Mouse (Mus musculus): ENCODE results near the gene Gpn3. TPM values are rescaled to one million over a fixed set of nuclear protein-coding genes. Genes with fewer than 3 reads are reported as not detected.

Gpn3 gene
- polyA plus RNA-seq, 1 experiment: 42.4 TPM

DNA sequence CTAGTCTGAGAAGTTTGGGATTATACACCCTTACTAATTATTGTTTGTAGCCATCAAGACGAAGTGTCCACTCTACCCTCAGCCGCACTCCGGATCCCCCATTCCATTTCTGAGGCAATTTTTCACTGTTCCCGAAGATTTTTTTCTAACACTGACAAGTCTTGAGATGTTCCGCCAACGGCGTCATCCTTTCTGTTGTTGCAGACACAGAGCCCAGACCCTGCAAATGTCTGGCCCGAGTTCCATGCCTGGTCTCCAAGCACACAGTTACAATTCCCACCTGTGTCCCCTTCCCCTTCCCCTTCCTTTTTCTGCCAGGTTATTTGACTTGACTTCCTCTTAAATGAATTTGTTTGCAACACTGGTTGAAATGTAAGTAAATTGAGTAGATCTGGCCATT, 28.2 kb downstream of the Gpn3 start:
- WGBS: 74% methylated on average over 8 of the region's 8 CpGs
- H3K4me1 ChIP-seq (ENCODE audit: control insufficient read depth, insufficient read depth, low read length): peaks cover 17% of the 10 kb centered on the region
- H3K4me3 ChIP-seq (replicated peaks; ENCODE audit: extremely low read depth, low read depth, low read length): no peak overlapping the region
- DNase-seq: no peak
- no peak for TF ChIP-seq CTCF (IDR thresholded peaks at IDR 0.05; ENCODE audit: insufficient read depth, low read length)
- no peak for TF ChIP-seq POLR2A (IDR thresholded peaks at IDR 0.05; ENCODE audit: borderline replicate concordance, extremely low read depth, low read depth, low read length)

DNA sequence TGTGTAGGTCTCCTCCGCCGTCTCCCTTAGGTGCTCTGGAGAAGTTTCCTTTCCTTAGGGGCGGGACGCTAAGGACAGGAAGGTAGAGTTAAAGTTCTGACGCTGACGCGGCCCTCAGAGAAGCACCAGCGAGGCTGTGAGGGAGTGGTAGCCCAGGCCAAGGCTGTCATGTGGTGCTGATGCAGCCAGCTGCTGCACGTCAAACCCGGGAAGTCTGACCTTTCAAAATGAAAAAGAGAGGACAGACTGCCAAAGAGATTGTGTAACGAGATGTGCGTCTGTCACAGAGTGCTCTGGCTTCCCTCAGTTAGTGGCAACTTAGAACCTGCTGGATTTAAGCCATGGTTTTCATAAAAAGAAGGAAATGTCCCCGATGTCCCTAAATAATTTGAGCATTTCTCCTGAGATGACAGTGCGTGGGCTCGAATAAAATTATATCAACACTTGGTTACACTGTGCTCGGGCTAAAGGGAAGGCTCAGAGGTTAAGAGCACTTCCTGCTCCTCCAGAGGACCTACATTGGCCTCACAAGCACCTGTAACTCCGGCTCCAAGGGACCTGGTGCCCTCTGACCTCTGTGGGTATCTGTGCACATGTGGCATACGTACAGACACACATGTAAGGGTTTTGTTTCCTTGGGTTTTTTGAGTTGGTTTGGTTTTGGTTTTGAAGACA, 29.1 kb downstream of the Gpn3 start:
- no peak for TF ChIP-seq POLR2A (IDR thresholded peaks at IDR 0.05; ENCODE audit: borderline replicate concordance, extremely low read depth, low read depth, low read length)
- no peak for TF ChIP-seq CTCF (IDR thresholded peaks at IDR 0.05; ENCODE audit: insufficient read depth, low read length)
- Histone ChIP-seq H3K4me3 (replicated peaks; ENCODE audit: extremely low read depth, low read depth, low read length) (no peak overlapping the region), H3K4me1 (ENCODE audit: control insufficient read depth, insufficient read depth, low read length) (peaks cover 15% of the 10 kb centered on the region)
- no peak for DNase-seq
- WGBS: 37% methylated on average over 18 of the region's 18 CpGs

DNA sequence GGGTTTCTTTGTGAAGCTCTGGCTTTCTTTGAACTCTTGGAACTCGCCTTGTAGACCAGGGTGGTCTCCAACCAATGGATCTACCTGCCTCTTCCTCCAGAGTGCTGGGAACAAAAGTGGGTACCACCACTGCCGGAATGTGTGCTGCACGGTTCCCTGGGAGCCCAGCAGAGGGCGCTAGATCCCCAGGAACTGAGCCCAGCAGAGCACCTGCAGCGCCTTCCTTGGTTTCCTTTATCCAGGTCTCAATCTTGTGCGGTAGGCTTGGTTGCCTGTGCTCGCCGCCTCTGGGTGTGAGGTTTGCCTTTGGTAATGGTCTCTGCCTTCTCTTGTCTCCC, 29.6 kb downstream of the Gpn3 start:
- peak; percentile 79 for DNase-seq
- H3K4me3 ChIP-seq (replicated peaks; ENCODE audit: extremely low read depth, low read depth, low read length): no peak overlapping the region
- TF ChIP-seq POLR2A (IDR thresholded peaks at IDR 0.05; ENCODE audit: borderline replicate concordance, extremely low read depth, low read depth, low read length): no peak
- peak; percentile 89 for TF ChIP-seq CTCF (IDR thresholded peaks at IDR 0.05; ENCODE audit: insufficient read depth, low read length)
- WGBS: 30% methylated on average over 8 of the region's 8 CpGs
- H3K4me1 ChIP-seq (ENCODE audit: control insufficient read depth, insufficient read depth, low read length): peaks cover 15% of the 10 kb centered on the region

DNA sequence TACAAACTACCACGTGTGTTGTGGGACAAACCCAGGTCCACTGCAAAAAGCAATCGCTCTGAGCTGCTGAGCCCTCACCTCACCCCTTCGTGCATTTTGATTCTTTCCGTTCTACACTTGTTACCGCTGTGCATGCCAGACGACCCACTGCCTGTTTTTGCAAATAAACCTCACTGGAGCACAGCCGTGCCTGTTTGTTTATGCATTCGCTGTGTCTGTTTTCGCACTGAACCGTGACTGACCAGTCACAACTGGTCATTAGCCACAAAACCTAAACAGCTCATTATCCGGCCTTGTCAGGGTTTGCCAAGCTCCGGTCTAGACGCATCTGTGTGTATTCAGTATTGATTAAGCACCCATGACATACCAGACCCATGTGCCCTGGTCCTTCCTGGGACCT, 30.5 kb downstream of the Gpn3 start:
- DNase-seq: no peak
- Histone ChIP-seq H3K4me1 (ENCODE audit: control insufficient read depth, insufficient read depth, low read length) (peaks cover 14% of the 10 kb centered on the region), H3K4me3 (replicated peaks; ENCODE audit: extremely low read depth, low read depth, low read length) (no peak overlapping the region)
- 64% methylated on average over 13 of the region's 13 CpGs for WGBS
- TF ChIP-seq CTCF (IDR thresholded peaks at IDR 0.05; ENCODE audit: insufficient read depth, low read length) (no peak), POLR2A (IDR thresholded peaks at IDR 0.05; ENCODE audit: borderline replicate concordance, extremely low read depth, low read depth, low read length) (no peak)

DNA sequence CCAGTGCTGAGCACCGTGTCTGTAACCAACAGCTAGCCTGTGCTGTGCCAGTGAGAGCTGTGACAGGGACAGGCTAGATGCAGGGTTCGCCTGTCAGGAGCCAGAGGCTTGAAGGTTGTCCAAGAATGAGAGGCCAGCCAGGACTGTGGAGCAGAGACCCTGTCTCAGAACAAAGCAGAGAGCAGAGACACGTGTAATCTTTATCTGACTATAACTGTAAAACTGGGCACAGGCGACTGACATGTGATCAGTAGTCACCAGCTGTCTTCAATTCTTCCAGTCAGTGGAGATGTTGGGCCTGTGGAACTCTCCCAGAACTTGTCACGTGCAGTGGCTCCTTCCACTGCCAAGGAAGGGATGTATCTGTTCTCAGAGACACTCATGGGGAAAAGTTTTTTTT, 31.1 kb downstream of the Gpn3 start:
- TF ChIP-seq CTCF (IDR thresholded peaks at IDR 0.05; ENCODE audit: insufficient read depth, low read length): no peak
- no peak for TF ChIP-seq POLR2A (IDR thresholded peaks at IDR 0.05; ENCODE audit: borderline replicate concordance, extremely low read depth, low read depth, low read length)
- no peak overlapping the region for H3K4me3 ChIP-seq (replicated peaks; ENCODE audit: extremely low read depth, low read depth, low read length)
- no peak for DNase-seq
- WGBS: 76% methylated on average over 5 of the region's 5 CpGs
- H3K4me1 ChIP-seq (ENCODE audit: control insufficient read depth, insufficient read depth, low read length): peaks cover 9% of the 10 kb centered on the region

DNA sequence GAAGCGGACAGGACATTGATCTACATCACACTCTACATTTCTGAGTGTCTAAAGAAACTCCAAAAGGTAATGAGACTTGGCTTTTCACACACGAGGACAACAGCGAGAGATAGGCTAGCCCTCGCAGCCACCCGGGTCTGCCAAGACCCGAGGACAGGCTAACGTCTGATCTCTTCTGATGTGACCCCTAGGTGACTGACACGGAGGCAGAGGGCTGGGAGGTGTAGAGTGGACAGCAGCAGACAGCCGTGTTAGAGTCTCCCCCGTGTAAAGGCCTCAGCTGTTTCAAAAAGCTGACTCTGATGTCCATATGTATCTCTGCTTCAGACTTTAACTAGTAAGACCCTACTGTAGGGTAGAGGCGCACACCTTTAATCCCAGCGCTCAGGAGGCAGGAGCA, 31.7 kb downstream of the Gpn3 start:
- 90% methylated on average over 12 of the region's 12 CpGs for WGBS

DNA sequence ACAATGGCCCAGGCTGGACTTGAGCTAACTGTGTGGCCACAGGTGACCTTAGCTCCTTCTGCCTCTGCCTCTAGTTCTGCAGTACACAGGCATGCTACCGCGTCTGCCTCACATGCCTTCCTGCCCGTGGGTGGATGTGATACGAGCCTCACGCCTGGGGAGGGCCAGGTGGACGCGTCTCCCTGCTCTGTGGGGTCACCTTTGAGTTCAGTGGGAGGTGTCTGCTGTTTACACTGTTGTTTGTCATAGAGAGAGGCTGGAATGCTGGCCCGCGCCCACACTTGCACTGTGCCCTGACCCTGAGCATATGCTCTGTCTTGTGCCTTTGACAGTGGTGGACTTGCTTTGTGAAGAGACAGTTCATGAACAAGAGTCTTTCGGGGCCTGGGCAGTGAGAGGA, 33.9 kb downstream of the Gpn3 start:
- no peak for TF ChIP-seq POLR2A (IDR thresholded peaks at IDR 0.05; ENCODE audit: borderline replicate concordance, extremely low read depth, low read depth, low read length)
- TF ChIP-seq CTCF (IDR thresholded peaks at IDR 0.05; ENCODE audit: insufficient read depth, low read length): no peak
- DNase-seq: no peak
- no peak overlapping the region for H3K4me3 ChIP-seq (replicated peaks; ENCODE audit: extremely low read depth, low read depth, low read length)
- peaks cover 3% of the 10 kb centered on the region for H3K4me1 ChIP-seq (ENCODE audit: control insufficient read depth, insufficient read depth, low read length)
- 96% methylated on average over 10 of the region's 10 CpGs for WGBS

More for the DNA sequence above, 31.7 kb downstream of the Gpn3 start:
- Histone ChIP-seq H3K4me3 (replicated peaks; ENCODE audit: extremely low read depth, low read depth, low read length) (no peak overlapping the region), H3K4me1 (ENCODE audit: control insufficient read depth, insufficient read depth, low read length) (peaks cover 5% of the 10 kb centered on the region)
- DNase-seq: no peak
- TF ChIP-seq CTCF (IDR thresholded peaks at IDR 0.05; ENCODE audit: insufficient read depth, low read length) (no peak), POLR2A (IDR thresholded peaks at IDR 0.05; ENCODE audit: borderline replicate concordance, extremely low read depth, low read depth, low read length) (no peak)

DNA sequence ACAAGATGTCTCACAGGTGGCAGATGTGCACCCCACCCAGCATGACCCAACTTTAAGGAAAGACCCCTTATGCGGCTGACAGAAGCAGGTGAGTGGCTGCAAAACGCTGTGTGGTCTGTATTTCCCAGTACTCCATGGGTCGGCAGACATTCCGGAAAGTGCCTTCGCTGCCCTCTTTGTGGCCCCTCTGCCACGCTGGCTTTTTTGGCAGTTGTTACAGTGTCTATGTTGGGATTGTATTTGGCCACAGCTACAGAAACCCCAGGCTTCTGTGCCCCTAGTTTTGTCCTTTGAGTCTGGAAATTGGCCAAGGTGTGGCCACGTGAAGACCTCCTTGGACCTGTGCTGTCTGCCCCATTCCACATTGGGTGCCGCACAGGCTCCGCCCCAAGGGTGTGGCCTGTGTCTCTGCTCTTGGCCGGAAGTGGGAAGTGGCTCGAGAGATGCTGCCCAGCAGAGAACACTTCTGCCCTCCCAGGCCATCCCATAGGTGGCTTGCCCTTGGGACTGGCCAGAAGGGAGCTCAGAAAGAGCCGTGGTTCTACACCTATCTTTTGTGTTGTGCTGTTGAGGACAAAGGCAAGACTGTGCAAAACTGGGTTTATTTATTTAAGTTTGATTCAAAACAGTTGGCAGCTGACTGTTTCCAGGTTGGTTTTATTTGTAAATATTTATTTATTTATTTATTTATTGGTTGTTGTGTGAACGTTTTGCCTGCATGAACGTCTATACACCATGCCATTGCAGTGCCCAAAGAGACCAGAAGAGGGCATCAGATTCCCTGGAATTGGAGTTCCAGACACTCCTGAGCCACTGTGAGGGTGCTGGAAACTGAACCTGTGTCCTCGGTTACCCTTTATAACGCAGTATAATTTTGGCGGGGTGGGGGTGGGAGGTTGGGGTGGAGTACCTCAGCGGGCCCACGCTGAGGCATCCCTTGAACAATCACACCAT, 38.3 kb downstream of the Gpn3 start:
- TF ChIP-seq CTCF (IDR thresholded peaks at IDR 0.05; ENCODE audit: insufficient read depth, low read length) (no peak), POLR2A (IDR thresholded peaks at IDR 0.05; ENCODE audit: borderline replicate concordance, extremely low read depth, low read depth, low read length) (no peak)
- Histone ChIP-seq H3K4me3 (replicated peaks; ENCODE audit: extremely low read depth, low read depth, low read length) (no peak overlapping the region), H3K4me1 (ENCODE audit: control insufficient read depth, insufficient read depth, low read length) (no peaks in the 10 kb centered on the region)
- DNase-seq: no peak
- 89% methylated on average over 19 of the region's 19 CpGs for whole genome bisulfite sequencing

DNA sequence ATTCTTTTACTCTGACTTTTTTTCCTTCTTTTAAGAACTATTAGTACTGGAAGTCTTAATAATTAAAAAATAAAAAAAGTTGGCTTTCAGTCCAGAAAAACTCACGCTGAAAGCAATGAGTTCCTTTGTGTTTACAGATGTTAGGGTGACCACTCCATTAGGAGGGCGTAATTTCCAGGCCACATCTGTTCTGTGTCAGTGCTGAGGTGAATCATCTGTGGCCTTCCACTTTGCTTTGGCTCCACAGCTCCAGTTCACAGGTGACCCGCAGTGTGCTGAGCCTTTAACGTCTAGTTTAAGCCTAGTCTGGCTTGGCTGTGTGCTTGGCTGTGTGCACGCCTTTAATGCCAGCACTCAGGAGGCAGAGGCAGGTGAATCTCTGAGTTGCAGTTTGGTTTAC, 40.2 kb downstream of the Gpn3 start:
- WGBS: 67% methylated on average over 5 of the region's 5 CpGs
- no peak for DNase-seq
- no peak overlapping the region for H3K4me3 ChIP-seq (replicated peaks; ENCODE audit: extremely low read depth, low read depth, low read length)
- H3K4me1 ChIP-seq (ENCODE audit: control insufficient read depth, insufficient read depth, low read length): no peaks in the 10 kb centered on the region
- TF ChIP-seq POLR2A (IDR thresholded peaks at IDR 0.05; ENCODE audit: borderline replicate concordance, extremely low read depth, low read depth, low read length) (no peak), CTCF (IDR thresholded peaks at IDR 0.05; ENCODE audit: insufficient read depth, low read length) (no peak)

Data from lung, adult 2 months (tissue).